Mouse (Mus musculus) cerebellum, adult 2 months (tissue): Measurements from ENCODE around the gene Bach1.

Source experiments
- CTCF ChIP-seq: fragments of 200-500 bp; IDR thresholded peaks from 2 replicates; pipeline ENCODE4 v1.5.1; 2011; ENCODE audit warnings: low read depth, mild to moderate bottlenecking, control low read depth, low read length, moderate library complexity, borderline replicate concordance; ENCODE audit not compliant: insufficient read depth
- POLR2A ChIP-seq: fragments of 200-500 bp; IDR thresholded peaks from 2 replicates; pipeline ENCODE4 v1.6.1; 2011; ENCODE audit warnings: low read length, control low read depth, borderline replicate concordance; ENCODE audit not compliant: insufficient read depth

- TF ChIP-seq POLR2A (no peak), CTCF (no peak)
Measured at GRCm38 (mm10) chr16:87700395-87700765, 1.6 kb downstream of the Bach1 start.
